Comparison of ENCODE assay signal across 9 mouse cellular contexts in genomic region chr10:77206565-77207079, GRCm38 (mm10). TPM values are rescaled to one million over a fixed set of nuclear protein-coding genes. Genes with fewer than 3 reads are reported as not detected.
DNase-seq lines count a peak whose midpoint lies in the region; ATAC-seq lines count a peak whose summit lies in the region.
"Had no signal": no experiment of that assay in that cellular context is flagged by ENCODE, and none has a peak within 500 bp of the region (broad histone marks: within the 10 kb centered on the region; RNA-seq: fewer than 3 reads in every experiment).

No protein-coding gene starts in this region.

- 14% methylated on average over 3 of the region's 3 CpGs for WGBS in embryonic facial prominence, embryonic 15.5 days

- no peaks in the 10 kb centered on the region for H3K27me3 ChIP-seq in embryonic facial prominence, embryonic 15.5 days

- peaks cover 29% of the 10 kb centered on the region for H3K4me1 ChIP-seq in embryonic facial prominence, embryonic 15.5 days

- no peak overlapping the region for H3K9ac ChIP-seq in embryonic facial prominence, embryonic 15.5 days

- H3K9me3 ChIP-seq in embryonic facial prominence, embryonic 15.5 days (replicated peaks), result no peaks in the 10 kb centered on the region

- intact Hi-C loops in heart, postnatal 10 days (cut with DNase I), result loop anchor here (2.0 to 5.0 kb wide), 2 partner anchors 46 to 76 kb away; no protein-coding TSS in a partner anchor

- peak; percentile 24 to 55 for DNase-seq in urinary bladder, postnatal 36 days (ENCODE audit: low spot score in 2 of 2)
- DNase-seq in urinary bladder, postnatal 4 days (ENCODE audit: low spot score in 2 of 2), result no peak
- DNase-seq in heart, postnatal 10 days, result peak; percentile 77 to 80
- peak; percentile 60 for DNase-seq in layer of hippocampus, adult 9-10 months (ENCODE audit: low spot score)
- peak; percentile 70 for DNase-seq in lung, postnatal 25 days (ENCODE audit: low spot score)
- DNase-seq in thymus, adult 18-20 months, result no peak

- no peak overlapping the region for H3K4me2 ChIP-seq in embryonic facial prominence, embryonic 15.5 days (replicated peaks)

- peak; percentile 81 for ATAC-seq in embryonic facial prominence, embryonic 15.5 days (ENCODE audit: insufficient number of reproducible peaks, low FRiP score, low TSS enrichment, low read depth)
- no peak for ATAC-seq in erythroid progenitor cell, adult 5-6 weeks (replicated peaks; ENCODE audit: low FRiP score, poor library complexity, severe bottlenecking)

- no peak overlapping the region for H3K4me3 ChIP-seq in embryonic facial prominence, embryonic 15.5 days (replicated peaks)
- H3K4me3 ChIP-seq: erythroblast, embryonic 14.5 days had no signal

- H3K27ac ChIP-seq in embryonic facial prominence, embryonic 15.5 days (replicated peaks), result peak overlapping the region; percentile 82

- no peaks in the 10 kb centered on the region for H3K36me3 ChIP-seq in embryonic facial prominence, embryonic 15.5 days

RNA-seq across cellular contexts. Expression of gene Col18a1, which starts 40.3 kb away (rescaled TPM):
- 85.6 and 86.5 TPM in 2 replicates for polyA plus RNA-seq in embryonic facial prominence, embryonic 15.5 days (2015; fragmentation: Nextera tagmentation; extraction: Ambion mirVana)
- total RNA-seq in heart, postnatal 10 days (2021), result 10 to 100 TPM; 49.9 to 53.2 TPM
- total RNA-seq in erythroid progenitor cell, adult 5-6 weeks (2015; ENCODE audit: low replicate concordance), result not detected in 2 replicates
- 0.26 TPM in 1 of 2 replicates, not detected in the other for total RNA-seq in erythroid progenitor cell, adult 5-6 weeks (2017; ENCODE audit: low replicate concordance)

RNA-seq across cellular contexts. Expression of gene Pofut2, which starts 52.4 kb away (rescaled TPM):
- 162 and 166 TPM in 2 replicates for polyA plus RNA-seq in embryonic facial prominence, embryonic 15.5 days (2015; fragmentation: Nextera tagmentation; extraction: Ambion mirVana)
- total RNA-seq in heart, postnatal 10 days (2021), result 10 to 100 TPM; 60.3 to 61.0 TPM
- 5.9 and 16.2 TPM in 2 replicates for total RNA-seq in erythroid progenitor cell, adult 5-6 weeks (2015; ENCODE audit: low replicate concordance)
- total RNA-seq in erythroid progenitor cell, adult 5-6 weeks (2017; ENCODE audit: low replicate concordance), result 9.7 and 10.7 TPM in 2 replicates

Comparison
In these comparisons a context has a peak if more than half of its experiments do, and no peak if none do; other contexts are left out.
1. DNase-seq: peak in urinary bladder, postnatal 36 days (2 of 2), heart, postnatal 10 days (2 of 2), layer of hippocampus, adult 9-10 months (single experiment) and lung, postnatal 25 days (single experiment); none in urinary bladder, postnatal 4 days (0 of 2) and thymus, adult 18-20 months (0 of 2).
2. RNA of gene Col18a1, which starts 40.3 kb away (total RNA-seq): 49.9 to 53.2 TPM in heart, postnatal 10 days; 0.26 TPM in erythroid progenitor cell, adult 5-6 weeks; every median in the first group is over 10 times any median in the second.